Mouse (Mus musculus): ENCODE results near the gene Gbx2.

GRCm38 (mm10) chr1:89927061-89927661, 3.8 kb downstream of the Gbx2 start:
- TF ChIP-seq POLR2A (IDR thresholded peaks at IDR 0.05; ENCODE audit: insufficient read depth, low read length): no peak
- no peak for TF ChIP-seq CTCF (IDR thresholded peaks at IDR 0.05; ENCODE audit: low read depth, low read length)
